Mouse (Mus musculus) small intestine, adult 2 months (tissue): ENCODE measurements at regions not wholly inside any gene's neighbourhood (a gene's known extent, or its start where the extent isn't known, plus 50 kb on each side); places are given as distances from the start of the nearest gene placed in this dataset.

ENCODE experiments used
- CTCF ChIP-seq: fragments of 200-500 bp; IDR thresholded peaks from 2 replicates; pipeline ENCODE4 v1.5.1; 2012; ENCODE audit warnings: low read depth, mild to moderate bottlenecking, control low read depth, inconsistent platforms, low read length, moderate library complexity, mixed read lengths; ENCODE audit not compliant: insufficient replicate concordance, insufficient read length; ENCODE audit errors: extremely low read depth
- POLR2A ChIP-seq: fragments of 200-500 bp; IDR thresholded peaks from 2 replicates; pipeline ENCODE4 v1.6.1; 2012; ENCODE audit warnings: low read depth, mild to moderate bottlenecking, control low read depth, inconsistent platforms, low read length, moderate library complexity

- TF ChIP-seq CTCF = no peak
- no peak for TF ChIP-seq POLR2A
These were observed 161.0 kb upstream of the Nmur2 start for GRCm38 (mm10) chr11:56201844-56202243.
